Mouse (Mus musculus): ENCODE results near the gene Bcl11a. TPM values are rescaled to one million over a fixed set of nuclear protein-coding genes. Genes with fewer than 3 reads are reported as not detected.
A peak's percentile ranks its signal among the peaks of the same experiment; 100 is the strongest.

Gene Bcl11a
- polyA plus RNA-seq, 1 experiment from 2014 or later = 40.8 TPM

DNA sequence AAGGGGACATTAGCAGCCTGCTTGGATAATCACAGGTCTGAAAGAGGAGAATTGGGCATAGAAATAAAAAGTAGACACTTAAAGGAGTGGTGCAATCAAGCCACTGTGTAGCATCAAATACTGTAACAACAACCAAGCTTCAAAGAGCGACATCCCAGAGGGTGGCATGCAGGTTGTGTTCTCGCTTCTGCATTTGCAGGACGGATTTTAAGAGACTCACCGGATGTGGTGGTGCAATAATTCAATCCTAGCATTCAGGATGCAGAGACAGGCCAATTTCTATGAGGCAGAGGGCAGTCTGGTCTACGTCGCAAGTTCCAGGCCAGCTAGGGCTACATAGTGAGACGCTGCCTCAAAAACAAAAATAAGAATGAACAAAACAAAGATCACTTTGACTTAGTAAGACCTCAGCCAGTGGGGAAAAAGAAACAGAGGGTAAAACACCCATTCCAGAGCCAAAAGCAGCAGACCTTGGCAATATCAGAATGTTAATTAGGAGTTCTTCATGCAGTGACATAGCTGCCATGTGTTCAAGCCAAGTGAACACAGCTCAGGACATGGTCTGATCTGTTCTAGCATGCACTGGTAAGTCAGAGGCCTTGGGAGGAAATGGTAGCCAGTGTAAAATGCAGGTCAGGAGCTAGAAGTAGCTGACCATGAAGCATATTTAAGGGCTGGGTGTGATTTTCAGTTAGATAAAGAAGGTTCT is 74.4 kb downstream of the Bcl11a start:
- no peak for ATAC-seq (ENCODE audit: insufficient number of reproducible peaks, insufficient read depth, low FRiP score, low read depth)
- WGBS = 93% methylated on average over 7 of the region's 7 CpGs
- no peak overlapping the region for H3K9ac ChIP-seq (replicated peaks; ENCODE audit: low read depth, low read length)
- no peak overlapping the region for H3K4me2 ChIP-seq (replicated peaks; ENCODE audit: low read depth, low read length)
- H3K9me3 ChIP-seq (ENCODE audit: control insufficient read depth, low read depth, low read length) = no peaks in the 10 kb centered on the region
- H3K36me3 ChIP-seq (ENCODE audit: control insufficient read depth, insufficient read depth, low read length) = no peaks in the 10 kb centered on the region; the same call in 1 of the 2 replicates
- 0 out of 2 replicates have a peak, but pooled peaks cover 2% of the 10 kb centered on the region for H3K4me1 ChIP-seq (ENCODE audit: control insufficient read depth, insufficient read depth, low read length)
- no peak overlapping the region for H3K27ac ChIP-seq (ENCODE audit: low read length)
- no peak overlapping the region for H3K4me3 ChIP-seq (ENCODE audit: low read depth, low read length)
- no peaks in the 10 kb centered on the region for H3K27me3 ChIP-seq (ENCODE audit: control insufficient read depth, insufficient read depth, low read length)

DNA sequence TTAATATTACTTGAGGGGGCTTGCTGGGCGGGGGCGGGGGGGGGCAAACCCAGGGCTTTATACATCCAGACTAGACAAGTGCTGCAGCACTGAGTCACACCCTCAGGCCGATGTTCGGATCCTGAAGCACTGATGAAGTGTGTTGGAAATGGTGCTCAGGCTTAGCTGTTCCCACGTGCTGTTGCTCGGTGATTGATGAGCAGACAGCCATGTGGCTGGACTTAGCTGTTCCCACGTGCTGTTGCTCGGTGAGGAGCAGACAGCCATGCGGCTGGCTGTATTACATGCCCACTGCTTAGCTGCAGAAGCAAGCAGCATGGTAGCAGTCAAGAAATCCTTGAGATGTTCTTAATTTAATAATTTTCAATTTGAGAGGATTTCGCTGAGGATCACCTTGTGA is 75.2 kb downstream of the Bcl11a start:
- 33% methylated on average over 10 of the region's 10 CpGs for WGBS

DNA sequence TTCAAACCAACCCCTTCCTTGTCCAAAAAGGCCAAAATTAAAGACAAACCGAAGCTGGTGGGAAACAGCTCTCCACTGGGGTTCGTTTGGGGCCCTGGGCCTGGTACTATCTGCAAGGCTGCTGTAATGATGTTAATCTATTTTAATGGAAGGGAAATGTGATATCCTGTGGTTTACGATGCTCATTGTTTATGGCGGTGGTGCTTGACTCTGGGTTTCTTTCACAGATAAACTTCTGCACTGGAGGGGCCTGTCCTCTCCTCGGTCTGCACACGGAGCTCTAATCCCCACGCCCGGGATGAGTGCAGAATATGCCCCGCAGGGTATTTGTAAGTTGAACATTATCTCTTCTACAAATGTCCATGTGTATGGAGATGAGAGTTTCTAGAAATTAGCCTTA is 80.2 kb downstream of the Bcl11a start:
- H3K27me3 ChIP-seq (ENCODE audit: control insufficient read depth, insufficient read depth, low read length) = no peaks in the 10 kb centered on the region
- no peak overlapping the region for H3K9ac ChIP-seq (replicated peaks; ENCODE audit: low read depth, low read length)
- H3K4me2 ChIP-seq (replicated peaks; ENCODE audit: low read depth, low read length) = no peak overlapping the region
- ATAC-seq (ENCODE audit: insufficient number of reproducible peaks, insufficient read depth, low FRiP score, low read depth) = no peak
- no peaks in the 10 kb centered on the region for H3K9me3 ChIP-seq (ENCODE audit: control insufficient read depth, low read depth, low read length)
- peaks cover 13% of the 10 kb centered on the region for H3K4me1 ChIP-seq (ENCODE audit: control insufficient read depth, insufficient read depth, low read length)
- peaks cover 2% of the 10 kb centered on the region; the same call in 1 of the 2 replicates for H3K36me3 ChIP-seq (ENCODE audit: control insufficient read depth, insufficient read depth, low read length)
- no peak overlapping the region for H3K4me3 ChIP-seq (ENCODE audit: low read depth, low read length)
- no peak overlapping the region for H3K27ac ChIP-seq (ENCODE audit: low read length)
- WGBS = 60% methylated on average over 9 of the region's 9 CpGs

More for the DNA sequence above, 75.2 kb downstream of the Bcl11a start:
- Histone ChIP-seq H3K4me3 (ENCODE audit: low read depth, low read length) (no peak overlapping the region), H3K9me3 (ENCODE audit: control insufficient read depth, low read depth, low read length) (no peaks in the 10 kb centered on the region), H3K27me3 (ENCODE audit: control insufficient read depth, insufficient read depth, low read length) (no peaks in the 10 kb centered on the region), H3K4me1 (ENCODE audit: control insufficient read depth, insufficient read depth, low read length) (0 out of 2 replicates have a peak, but pooled peaks cover 2% of the 10 kb centered on the region), H3K36me3 (ENCODE audit: control insufficient read depth, insufficient read depth, low read length) (no peaks in the 10 kb centered on the region; the same call in 1 of the 2 replicates), H3K9ac (replicated peaks; ENCODE audit: low read depth, low read length) (no peak overlapping the region), H3K27ac (ENCODE audit: low read length) (no peak overlapping the region), H3K4me2 (replicated peaks; ENCODE audit: low read depth, low read length) (no peak overlapping the region)
- peak; percentile 38; the same call in 1 of the 2 replicates for ATAC-seq (ENCODE audit: insufficient number of reproducible peaks, insufficient read depth, low FRiP score, low read depth)

DNA sequence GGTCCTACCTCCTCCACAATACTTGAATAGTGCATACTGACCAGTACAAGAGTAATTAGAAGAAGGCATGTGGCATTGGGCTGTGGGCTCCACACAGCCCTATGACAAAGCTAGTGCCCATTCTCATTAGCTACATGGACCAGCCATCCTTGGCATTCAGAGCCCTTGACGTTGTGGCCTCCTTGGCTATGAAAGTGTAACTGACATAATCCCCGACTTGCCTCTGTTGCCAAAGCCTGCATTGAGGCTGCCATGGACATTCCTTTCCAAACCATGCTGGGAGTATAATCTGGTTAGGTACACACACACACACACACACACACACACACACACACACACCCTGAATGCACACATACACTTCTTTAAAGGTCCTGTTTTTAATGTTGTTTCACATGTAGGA is 81.8 kb downstream of the Bcl11a start:
- H3K4me1 ChIP-seq (ENCODE audit: control insufficient read depth, insufficient read depth, low read length) = peaks cover 11% of the 10 kb centered on the region
- no peaks in the 10 kb centered on the region for H3K9me3 ChIP-seq (ENCODE audit: control insufficient read depth, low read depth, low read length)
- H3K27ac ChIP-seq (ENCODE audit: low read length) = no peak overlapping the region
- H3K9ac ChIP-seq (replicated peaks; ENCODE audit: low read depth, low read length) = no peak overlapping the region
- H3K4me2 ChIP-seq (replicated peaks; ENCODE audit: low read depth, low read length) = no peak overlapping the region
- no peak overlapping the region for H3K4me3 ChIP-seq (ENCODE audit: low read depth, low read length)
- no peaks in the 10 kb centered on the region for H3K27me3 ChIP-seq (ENCODE audit: control insufficient read depth, insufficient read depth, low read length)
- ATAC-seq (ENCODE audit: insufficient number of reproducible peaks, insufficient read depth, low FRiP score, low read depth) = no peak
- peaks cover 18% of the 10 kb centered on the region for H3K36me3 ChIP-seq (ENCODE audit: control insufficient read depth, insufficient read depth, low read length)
- WGBS = 83% methylated on average over 2 of the region's 2 CpGs

DNA sequence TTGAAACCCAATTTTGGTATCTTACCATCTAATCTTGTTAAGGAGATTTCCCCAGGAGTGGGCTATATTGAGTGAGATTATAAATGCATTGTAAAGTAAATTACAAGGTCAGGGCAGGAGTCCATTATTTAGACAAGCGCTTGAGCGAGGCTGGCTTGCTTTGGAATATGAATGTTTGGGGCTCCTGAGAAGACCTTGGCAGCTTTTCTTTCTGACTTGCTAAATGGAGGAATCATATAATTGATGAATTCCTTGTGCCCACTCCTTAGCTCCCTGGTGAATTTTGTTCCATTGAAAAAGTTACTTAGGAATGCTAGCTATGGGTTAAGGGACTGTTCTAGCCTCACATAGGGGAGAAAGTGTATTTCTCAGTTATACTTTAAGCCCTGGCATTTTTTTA is 83.6 kb downstream of the Bcl11a start:
- no peak for ATAC-seq (ENCODE audit: insufficient number of reproducible peaks, insufficient read depth, low FRiP score, low read depth)
- Histone ChIP-seq H3K27ac (ENCODE audit: low read length) (no peak overlapping the region), H3K9ac (replicated peaks; ENCODE audit: low read depth, low read length) (no peak overlapping the region), H3K4me2 (replicated peaks; ENCODE audit: low read depth, low read length) (no peak overlapping the region), H3K36me3 (ENCODE audit: control insufficient read depth, insufficient read depth, low read length) (peaks cover 22% of the 10 kb centered on the region), H3K4me1 (ENCODE audit: control insufficient read depth, insufficient read depth, low read length) (peaks cover 11% of the 10 kb centered on the region), H3K27me3 (ENCODE audit: control insufficient read depth, insufficient read depth, low read length) (no peaks in the 10 kb centered on the region), H3K9me3 (ENCODE audit: control insufficient read depth, low read depth, low read length) (no peaks in the 10 kb centered on the region), H3K4me3 (ENCODE audit: low read depth, low read length) (no peak overlapping the region)
- 57% methylated on average over 2 of the region's 2 CpGs for WGBS

DNA sequence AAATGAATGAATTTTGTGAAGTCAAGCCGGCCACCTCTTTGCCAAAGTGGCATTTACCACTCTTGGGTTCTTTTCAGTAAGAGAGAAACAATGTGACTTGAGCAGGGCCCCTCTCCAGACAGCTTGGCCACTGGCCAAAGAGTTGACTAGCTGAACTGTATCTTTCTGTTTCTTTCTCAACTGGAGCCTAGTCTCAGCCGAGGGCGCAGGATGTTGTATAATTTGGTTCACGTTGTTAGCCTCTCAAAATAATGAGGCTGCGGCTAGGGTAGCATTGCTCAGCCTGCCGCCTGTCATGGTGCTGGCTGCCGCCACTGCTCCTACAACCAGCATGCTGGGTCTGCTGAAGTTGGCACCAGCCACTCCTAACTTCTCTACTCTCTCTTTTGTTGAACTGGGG is 84.2 kb downstream of the Bcl11a start:
- Histone ChIP-seq H3K27me3 (ENCODE audit: control insufficient read depth, insufficient read depth, low read length) (no peaks in the 10 kb centered on the region), H3K27ac (ENCODE audit: low read length) (peak overlapping the region; percentile 66; the same call in 1 of the 2 replicates), H3K36me3 (ENCODE audit: control insufficient read depth, insufficient read depth, low read length) (peaks cover 22% of the 10 kb centered on the region), H3K4me3 (ENCODE audit: low read depth, low read length) (no peak overlapping the region), H3K9me3 (ENCODE audit: control insufficient read depth, low read depth, low read length) (no peaks in the 10 kb centered on the region), H3K9ac (replicated peaks; ENCODE audit: low read depth, low read length) (no peak overlapping the region), H3K4me2 (replicated peaks; ENCODE audit: low read depth, low read length) (no peak overlapping the region), H3K4me1 (ENCODE audit: control insufficient read depth, insufficient read depth, low read length) (peaks cover 11% of the 10 kb centered on the region)
- 30% methylated on average over 7 of the region's 7 CpGs for WGBS
- ATAC-seq (ENCODE audit: insufficient number of reproducible peaks, insufficient read depth, low FRiP score, low read depth) = peak; percentile 59; the same call in 1 of the 2 replicates

DNA sequence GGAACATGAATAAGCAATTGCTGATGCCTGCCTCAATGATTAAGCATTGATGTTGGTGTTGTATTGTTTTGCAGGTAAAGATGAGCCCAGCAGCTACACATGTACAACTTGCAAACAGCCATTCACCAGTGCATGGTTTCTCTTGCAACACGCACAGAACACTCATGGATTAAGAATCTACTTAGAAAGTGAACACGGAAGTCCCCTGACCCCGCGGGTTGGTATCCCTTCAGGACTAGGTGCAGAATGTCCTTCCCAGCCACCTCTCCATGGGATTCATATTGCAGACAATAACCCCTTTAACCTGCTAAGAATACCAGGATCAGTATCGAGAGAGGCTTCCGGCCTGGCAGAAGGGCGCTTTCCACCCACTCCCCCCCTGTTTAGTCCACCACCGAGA is 85.2 kb downstream of the Bcl11a start:
- H3K4me2 ChIP-seq (replicated peaks; ENCODE audit: low read depth, low read length) = no peak overlapping the region
- WGBS = 98% methylated on average over 8 of the region's 8 CpGs
- H3K27ac ChIP-seq (ENCODE audit: low read length) = no peak overlapping the region

DNA sequence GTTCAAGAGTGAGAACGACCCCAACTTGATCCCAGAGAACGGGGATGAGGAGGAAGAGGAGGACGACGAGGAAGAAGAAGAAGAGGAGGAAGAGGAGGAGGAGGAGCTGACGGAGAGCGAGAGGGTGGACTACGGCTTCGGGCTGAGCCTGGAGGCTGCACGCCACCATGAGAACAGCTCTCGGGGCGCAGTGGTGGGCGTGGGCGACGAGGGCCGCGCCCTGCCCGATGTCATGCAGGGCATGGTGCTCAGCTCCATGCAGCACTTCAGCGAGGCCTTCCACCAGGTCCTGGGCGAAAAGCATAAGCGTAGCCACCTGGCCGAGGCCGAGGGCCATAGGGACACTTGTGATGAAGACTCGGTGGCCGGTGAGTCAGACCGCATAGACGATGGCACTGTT is 86.2 kb downstream of the Bcl11a start:
- no peak overlapping the region for H3K4me2 ChIP-seq (replicated peaks; ENCODE audit: low read depth, low read length)
- no peaks in the 10 kb centered on the region for H3K9me3 ChIP-seq (ENCODE audit: control insufficient read depth, low read depth, low read length)
- H3K27ac ChIP-seq (ENCODE audit: low read length) = no peak overlapping the region
- no peak overlapping the region for H3K9ac ChIP-seq (replicated peaks; ENCODE audit: low read depth, low read length)
- 94% methylated on average over 26 of the region's 26 CpGs for WGBS
- no peak for ATAC-seq (ENCODE audit: insufficient number of reproducible peaks, insufficient read depth, low FRiP score, low read depth)
- H3K4me1 ChIP-seq (ENCODE audit: control insufficient read depth, insufficient read depth, low read length) = peaks cover 11% of the 10 kb centered on the region
- H3K36me3 ChIP-seq (ENCODE audit: control insufficient read depth, insufficient read depth, low read length) = peaks cover 22% of the 10 kb centered on the region
- H3K27me3 ChIP-seq (ENCODE audit: control insufficient read depth, insufficient read depth, low read length) = no peaks in the 10 kb centered on the region
- H3K4me3 ChIP-seq (ENCODE audit: low read depth, low read length) = no peak overlapping the region

More for the DNA sequence above, 85.2 kb downstream of the Bcl11a start:
- no peaks in the 10 kb centered on the region for H3K9me3 ChIP-seq (ENCODE audit: control insufficient read depth, low read depth, low read length)
- H3K4me1 ChIP-seq (ENCODE audit: control insufficient read depth, insufficient read depth, low read length) = peaks cover 11% of the 10 kb centered on the region
- H3K4me3 ChIP-seq (ENCODE audit: low read depth, low read length) = no peak overlapping the region
- peaks cover 22% of the 10 kb centered on the region for H3K36me3 ChIP-seq (ENCODE audit: control insufficient read depth, insufficient read depth, low read length)
- ATAC-seq (ENCODE audit: insufficient number of reproducible peaks, insufficient read depth, low FRiP score, low read depth) = no peak
- no peak overlapping the region for H3K9ac ChIP-seq (replicated peaks; ENCODE audit: low read depth, low read length)
- no peaks in the 10 kb centered on the region for H3K27me3 ChIP-seq (ENCODE audit: control insufficient read depth, insufficient read depth, low read length)
